Mouse (Mus musculus) ES-E14 (cell line): ENCODE data around the gene Mrps23. TPM values are rescaled to one million over a fixed set of nuclear protein-coding genes. Genes with fewer than 3 reads are reported as not detected.

Experiments
- DNase-seq: peaks from one replicate; pipeline ENCODE4 v3.0.0-alpha.2; 2013; ENCODE audit warnings: low read depth, low spot score
- H3K27ac ChIP-seq: 2 replicates; pipeline ENCODE4 v1.5.1; 2012; ENCODE audit warnings: low read depth, mild to moderate bottlenecking, low read length, moderate library complexity, mixed read lengths; ENCODE audit not compliant: poor library complexity, insufficient read depth, severe bottlenecking
- H3K36me3 ChIP-seq: 2 replicates; pipeline ENCODE4 v1.6.1; 2012; ENCODE audit warnings: mild to moderate bottlenecking, low read length, moderate library complexity, mixed read lengths; ENCODE audit not compliant: control insufficient read depth, poor library complexity, insufficient read depth, severe bottlenecking
- H3K4me1 ChIP-seq, 2 experiments: fragments of 150-350 bp in 1 of 2; sonication (generic) in 1 of 2; 2 replicates each; pipeline ENCODE4 v1.6.1; 2012; ENCODE audit warnings: low read length in 2 of 2, mild to moderate bottlenecking in 1 of 2, mixed read lengths in 1 of 2; ENCODE audit not compliant: control insufficient read depth in 2 of 2, insufficient read depth in 2 of 2, poor library complexity in 1 of 2
- H3K4me3 ChIP-seq, 2 experiments: fragments of 150-350 bp in 1 of 2; sonication (generic) in 1 of 2; 2 replicates each; pipeline ENCODE4 v1.5.1; 2012; ENCODE audit warnings: low read length in 2 of 2, low read depth in 1 of 2, mild to moderate bottlenecking in 1 of 2, mixed read lengths in 1 of 2; ENCODE audit not compliant: insufficient read depth in 1 of 2, poor library complexity in 1 of 2, severe bottlenecking in 1 of 2
- H3K9ac ChIP-seq: 2 replicates; pipeline ENCODE4 v1.6.1; 2012; ENCODE audit warnings: low read depth, mild to moderate bottlenecking, low read length, mixed read lengths; ENCODE audit not compliant: poor library complexity, insufficient read depth, severe bottlenecking
- H3K9me3 ChIP-seq: fragments of 150-350 bp; sonication (generic); 2 replicates; pipeline ENCODE4 v1.6.1; 2012; ENCODE audit warnings: low read depth, mild to moderate bottlenecking, low read length; ENCODE audit not compliant: control insufficient read depth, insufficient read depth
- CHD2 ChIP-seq: IDR thresholded peaks from 2 replicates; pipeline ENCODE4 v1.6.1; 2014; ENCODE audit warnings: mild to moderate bottlenecking, low read depth, low read length, inconsistent platforms
- HCFC1 ChIP-seq: IDR thresholded peaks from 2 replicates; pipeline ENCODE4 v1.6.1; 2012; ENCODE audit warnings: low read length, inconsistent platforms, borderline replicate concordance; ENCODE audit not compliant: insufficient read depth
- MAFK ChIP-seq: IDR thresholded peaks from 2 replicates; pipeline ENCODE4 v1.6.1; 2014; ENCODE audit warnings: mild to moderate bottlenecking, low read depth, low read length, inconsistent platforms; ENCODE audit not compliant: insufficient read depth
- ZC3H11A ChIP-seq: IDR thresholded peaks from 2 replicates; pipeline ENCODE4 v1.6.1; 2012; ENCODE audit warnings: low read depth, mild to moderate bottlenecking, inconsistent platforms, low read length, borderline replicate concordance
- ZNF384 ChIP-seq: IDR thresholded peaks from 2 replicates; pipeline ENCODE4 v1.6.1; 2012; ENCODE audit warnings: low read depth, low read length, inconsistent platforms
- in situ Hi-C, 2 experiments: fragments of 600-800 bp; cut with MboI; formaldehyde crosslinking; loops; one replicate each; pipeline ENCODE4 v1.15.1; 2025; ENCODE audit warnings: low sequenced_read_pairs in 2 of 2, inconsistent platforms in 1 of 2; ENCODE audit not compliant: unreplicated experiment in 2 of 2
- total RNA-seq: library from RNA; depleted of rRNA; stranded (reverse); fragments of 300-350 nt; gene quantifications from 2 replicates; pipeline ENCODE4 v1.2.3, GENCODE M21; 2012; rRNA removed

Mrps23 gene
- total RNA-seq, 1 experiment, result 139 TPM

DNA sequence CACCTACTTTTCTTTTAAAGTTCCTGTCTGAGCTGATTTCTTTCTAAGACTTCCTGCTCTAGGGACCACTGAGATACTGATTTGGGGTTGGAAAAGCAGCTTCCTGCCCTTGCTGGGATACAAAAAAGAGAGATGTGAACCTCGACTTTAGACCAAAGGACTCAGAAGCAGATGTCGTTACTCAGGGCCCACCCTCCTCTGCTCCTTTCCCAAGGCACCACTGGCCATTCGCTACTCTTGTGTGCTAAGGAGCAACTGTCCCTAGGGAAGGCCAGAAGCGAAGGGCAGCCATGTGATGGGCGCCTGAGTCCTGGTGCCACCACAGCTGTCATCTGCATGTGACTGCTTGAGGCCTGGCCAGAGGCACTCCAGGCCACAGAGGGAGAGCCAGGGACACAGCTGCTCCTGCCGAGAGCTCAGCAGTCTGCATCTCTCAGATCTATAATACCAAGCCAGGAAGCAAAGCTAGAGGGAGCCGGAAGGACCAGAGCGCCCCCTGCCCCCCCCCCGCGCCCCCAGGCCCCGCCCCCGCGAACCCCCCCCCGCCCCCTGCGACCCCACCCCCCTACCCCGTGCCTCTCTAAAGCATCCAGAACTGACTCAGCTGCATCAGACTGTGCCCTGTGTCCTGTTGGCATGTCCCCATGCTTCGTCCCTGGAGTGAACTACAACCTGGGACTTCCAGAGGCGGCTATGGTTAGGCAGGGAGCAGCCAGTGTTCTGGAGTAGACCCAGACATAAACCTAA, 48.8 kb downstream of the Mrps23 start:
- H3K9me3 ChIP-seq, result no peaks in the 10 kb centered on the region
- peaks cover 0 to 2% of the 10 kb centered on the region in 2 experiments; a peak in 1 of 4 replicates for H3K4me1 ChIP-seq
- TF ChIP-seq ZNF384, result no peak
- TF ChIP-seq MAFK, result no peak
- no peak for TF ChIP-seq CHD2
- TF ChIP-seq HCFC1, result no peak
- no peak for TF ChIP-seq ZC3H11A
- no peak overlapping the region for H3K9ac ChIP-seq
- no peak overlapping the region for H3K4me3 ChIP-seq
- in situ Hi-C loops, result no loop called here
- DNase-seq, result no peak
- no peak overlapping the region for H3K27ac ChIP-seq
- H3K36me3 ChIP-seq, result no peaks in the 10 kb centered on the region

DNA sequence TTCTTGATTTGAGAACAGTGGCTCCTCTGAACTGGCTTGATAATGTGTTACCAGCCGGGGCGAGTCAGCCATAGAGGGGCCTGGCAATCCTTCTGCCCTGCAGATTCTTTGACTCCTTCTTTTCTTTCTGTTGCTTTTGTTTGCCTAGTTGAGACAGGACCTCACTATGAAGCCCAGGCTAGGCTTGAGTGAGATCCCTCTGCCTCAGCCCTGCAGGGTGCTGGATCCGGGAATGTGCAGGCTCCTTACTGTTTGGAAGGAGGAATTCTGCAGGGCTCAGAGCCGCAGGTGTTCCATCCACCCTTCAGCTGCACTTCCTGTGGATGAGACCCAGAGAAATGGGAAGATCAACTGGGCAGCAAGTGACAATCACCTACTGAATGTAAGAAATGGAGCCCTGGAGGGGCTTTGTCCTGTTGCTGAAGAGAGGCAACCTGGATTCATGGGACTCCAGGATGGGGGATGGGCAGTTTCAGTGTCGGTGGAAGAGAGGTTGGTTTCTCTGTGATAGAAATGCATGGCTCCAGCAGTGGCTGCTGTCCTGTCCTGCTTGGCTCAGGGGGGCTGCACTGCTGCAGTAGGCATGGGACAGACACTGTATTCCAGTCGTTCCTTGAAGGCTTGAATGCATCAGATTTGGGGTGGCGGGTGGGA, 49.5 kb downstream of the Mrps23 start:
- Histone ChIP-seq H3K4me3 (no peak overlapping the region), H3K9ac (no peak overlapping the region), H3K4me1 (peaks cover 0 to 2% of the 10 kb centered on the region in 2 experiments; a peak in 1 of 4 replicates), H3K36me3 (no peaks in the 10 kb centered on the region), H3K9me3 (no peaks in the 10 kb centered on the region), H3K27ac (no peak overlapping the region)
- DNase-seq, result no peak
- TF ChIP-seq ZC3H11A (no peak), ZNF384 (no peak), MAFK (no peak), CHD2 (no peak), HCFC1 (no peak)
- in situ Hi-C loops, result no loop called here

DNA sequence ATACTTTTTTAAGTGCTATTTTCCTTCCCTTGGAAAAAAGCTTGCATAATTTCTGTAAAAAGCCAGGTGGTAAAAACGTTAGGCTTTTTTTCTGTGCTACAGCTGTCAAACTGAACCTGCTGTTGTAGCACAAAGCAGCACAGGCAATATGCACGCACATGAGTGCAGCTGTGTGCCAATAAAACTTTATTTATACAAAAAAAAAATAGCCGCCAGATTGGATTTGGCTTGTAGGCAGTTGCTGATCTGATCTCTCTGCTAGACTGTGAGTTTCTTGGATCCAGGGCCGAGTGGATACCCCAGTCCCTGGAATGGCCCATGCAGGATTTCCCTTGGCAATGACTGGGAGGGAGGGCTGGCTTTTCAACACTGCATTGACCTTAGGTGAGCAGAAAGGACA, 53.5 kb downstream of the Mrps23 start:
- in situ Hi-C loops, result no loop called here
- no peak for DNase-seq

DNA sequence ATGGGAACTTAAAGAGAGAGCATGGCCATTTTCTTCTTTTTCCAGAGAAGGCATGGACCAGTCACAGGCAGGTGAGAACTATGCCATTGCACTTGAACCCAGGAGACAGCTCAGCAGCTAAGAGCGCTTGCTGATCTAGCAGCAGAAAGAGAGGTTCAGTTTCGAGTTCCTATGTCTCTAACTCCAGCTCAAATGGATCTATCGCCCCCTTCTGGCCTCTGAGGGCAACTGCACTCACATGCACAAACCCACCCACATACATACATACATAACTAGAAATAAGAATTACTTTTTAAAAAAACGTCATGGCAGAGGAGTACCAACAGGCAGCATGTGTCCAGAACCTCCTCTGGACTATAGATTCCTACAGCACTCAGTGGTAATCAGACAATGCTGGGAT, 54.0 kb downstream of the Mrps23 start:
- no peaks in the 10 kb centered on the region for H3K9me3 ChIP-seq
- no peaks in the 10 kb centered on the region; a peak in 1 of 4 replicates for H3K4me1 ChIP-seq
- H3K9ac ChIP-seq, result no peak overlapping the region
- no peak overlapping the region for H3K27ac ChIP-seq
- peak; percentile 51 for DNase-seq
- TF ChIP-seq ZC3H11A (peak; percentile 78), CHD2 (no peak)
- in situ Hi-C loops, result no loop called here
- H3K4me3 ChIP-seq, result no peak overlapping the region
- no peaks in the 10 kb centered on the region for H3K36me3 ChIP-seq

More for the DNA sequence above, 53.5 kb downstream of the Mrps23 start:
- Histone ChIP-seq H3K4me1 (peaks cover 0 to 2% of the 10 kb centered on the region in 2 experiments; a peak in 1 of 4 replicates), H3K4me3 (no peak overlapping the region), H3K9me3 (no peaks in the 10 kb centered on the region), H3K27ac (no peak overlapping the region), H3K9ac (no peak overlapping the region), H3K36me3 (no peaks in the 10 kb centered on the region)
- TF ChIP-seq ZNF384 (peak; percentile 94), CHD2 (no peak)

DNA sequence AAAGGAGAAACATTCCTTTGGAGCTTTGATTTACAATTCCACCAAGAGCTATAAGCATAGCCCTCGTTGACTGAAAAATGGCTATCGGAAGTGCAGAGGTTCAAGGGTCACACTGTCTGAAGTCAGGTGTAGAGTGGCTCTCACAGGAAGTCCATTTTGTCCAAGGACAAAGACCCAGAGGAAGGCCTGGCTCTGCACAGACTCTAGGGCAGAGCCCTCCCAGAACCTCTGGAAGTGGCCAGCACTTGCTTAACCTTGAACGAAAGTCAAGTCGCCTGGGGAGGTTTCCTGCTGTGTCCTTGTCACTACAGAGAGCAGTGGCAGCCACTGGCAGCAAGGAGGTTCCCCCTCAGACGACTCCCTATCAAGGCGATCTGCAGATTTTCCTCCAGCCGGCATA, 56.3 kb downstream of the Mrps23 start:
- H3K36me3 ChIP-seq, result no peaks in the 10 kb centered on the region
- DNase-seq, result no peak
- H3K9me3 ChIP-seq, result no peaks in the 10 kb centered on the region
- H3K4me3 ChIP-seq, result no peak overlapping the region
- no peak overlapping the region for H3K27ac ChIP-seq
- H3K4me1 ChIP-seq, result no peaks in the 10 kb centered on the region
- in situ Hi-C loops, result no loop called here
- no peak for TF ChIP-seq HCFC1
- TF ChIP-seq ZC3H11A, result no peak
- no peak for TF ChIP-seq ZNF384
- TF ChIP-seq CHD2, result no peak
- TF ChIP-seq MAFK, result no peak
- no peak overlapping the region for H3K9ac ChIP-seq

Other genes starting within 250 kb of the Mrps23 start
- gene Dynll2, start 216.9 kb upstream of the Mrps23 start, total RNA-seq, result 18.3 and 35.8 TPM in 2 replicates
- 369 and 432 TPM in 2 replicates for gene Srsf1, start 157.0 kb upstream of the Mrps23 start, total RNA-seq
- gene Vezf1, start 136.1 kb upstream of the Mrps23 start, total RNA-seq, result 12.6 and 13.2 TPM in 2 replicates
- 8.0 and 8.7 TPM in 2 replicates for gene Cuedc1, start 106.3 kb upstream of the Mrps23 start, total RNA-seq
- gene Ccdc182, start 89.7 kb downstream of the Mrps23 start, total RNA-seq, result 0.37 TPM in 1 of 2 replicates, not detected in the other